Mouse (Mus musculus): ENCODE measurements around the gene Traf3ip3. TPM values are rescaled to one million over a fixed set of nuclear protein-coding genes. Genes with fewer than 3 reads are reported as not detected.

Traf3ip3 gene
- polyA plus RNA-seq (2012), result 0.22 TPM in 1 of 2 replicates, not detected in the other

- Histone ChIP-seq H3K9me3 (ENCODE audit: control insufficient read depth, low read length) (no peaks in the 10 kb centered on the region), H3K4me3 (replicated peaks) (no peak within 1 kb of the TSS), H3K4me1 (ENCODE audit: control insufficient read depth) (peaks cover 8% of the 10 kb centered on the region), H3K36me3 (ENCODE audit: control insufficient read depth) (no peaks in the 10 kb centered on the region), H3K27me3 (ENCODE audit: control insufficient read depth) (no peaks in the 10 kb centered on the region)
- TF ChIP-seq GATA1 (IDR thresholded peaks at IDR 0.05; ENCODE audit: low read length) (no peak), TAL1 (IDR thresholded peaks at IDR 0.05; ENCODE audit: low read length) (no peak)
Measured at GRCm38 (mm10) chr1:193201383-193201778, at the start of gene Traf3ip3. TSS of gene Traf3ip3 (minus strand) at chr1:193201703.

GRCm38 (mm10) chr1:193250026-193250425 lies 48.5 kb upstream of the Traf3ip3 start:
- TF ChIP-seq TAL1 (IDR thresholded peaks at IDR 0.05; ENCODE audit: low read length), result no peak
- TF ChIP-seq GATA1 (IDR thresholded peaks at IDR 0.05; ENCODE audit: low read length), result no peak
- Histone ChIP-seq H3K27me3 (ENCODE audit: control insufficient read depth) (no peaks in the 10 kb centered on the region), H3K4me1 (ENCODE audit: control insufficient read depth) (no peaks in the 10 kb centered on the region), H3K36me3 (ENCODE audit: control insufficient read depth) (no peaks in the 10 kb centered on the region), H3K9me3 (ENCODE audit: control insufficient read depth, low read length) (no peaks in the 10 kb centered on the region), H3K4me3 (replicated peaks) (no peak overlapping the region)

- Histone ChIP-seq H3K27me3 (ENCODE audit: control insufficient read depth) (no peaks in the 10 kb centered on the region), H3K4me1 (ENCODE audit: control insufficient read depth) (no peaks in the 10 kb centered on the region), H3K4me3 (replicated peaks) (no peak overlapping the region), H3K36me3 (ENCODE audit: control insufficient read depth) (no peaks in the 10 kb centered on the region), H3K9me3 (ENCODE audit: control insufficient read depth, low read length) (no peaks in the 10 kb centered on the region)
- TF ChIP-seq GATA1 (IDR thresholded peaks at IDR 0.05; ENCODE audit: low read length) (no peak), TAL1 (IDR thresholded peaks at IDR 0.05; ENCODE audit: low read length) (no peak)
Measured at GRCm38 (mm10) chr1:193244235-193244634, 42.7 kb upstream of the Traf3ip3 start.

GRCm38 (mm10) chr1:193243571-193244193 lies 42.2 kb upstream of the Traf3ip3 start:
- H3K36me3 ChIP-seq (ENCODE audit: control insufficient read depth), result no peaks in the 10 kb centered on the region
- H3K4me1 ChIP-seq (ENCODE audit: control insufficient read depth), result no peaks in the 10 kb centered on the region
- H3K9me3 ChIP-seq (ENCODE audit: control insufficient read depth, low read length), result no peaks in the 10 kb centered on the region
- TF ChIP-seq TAL1 (IDR thresholded peaks at IDR 0.05; ENCODE audit: low read length) (no peak), GATA1 (IDR thresholded peaks at IDR 0.05; ENCODE audit: low read length) (no peak)
- H3K27me3 ChIP-seq (ENCODE audit: control insufficient read depth), result no peaks in the 10 kb centered on the region
- H3K4me3 ChIP-seq (replicated peaks), result no peak overlapping the region

- no peaks in the 10 kb centered on the region for H3K36me3 ChIP-seq (ENCODE audit: control insufficient read depth)
- no peak overlapping the region for H3K4me3 ChIP-seq (replicated peaks)
- TF ChIP-seq TAL1 (IDR thresholded peaks at IDR 0.05; ENCODE audit: low read length) (no peak), GATA1 (IDR thresholded peaks at IDR 0.05; ENCODE audit: low read length) (no peak)
- no peaks in the 10 kb centered on the region for H3K4me1 ChIP-seq (ENCODE audit: control insufficient read depth)
- no peaks in the 10 kb centered on the region for H3K27me3 ChIP-seq (ENCODE audit: control insufficient read depth)
- H3K9me3 ChIP-seq (ENCODE audit: control insufficient read depth, low read length), result no peaks in the 10 kb centered on the region
Measured at GRCm38 (mm10) chr1:193242863-193243262, 41.4 kb upstream of the Traf3ip3 start.

GRCm38 (mm10) chr1:193242238-193242637 lies 40.7 kb upstream of the Traf3ip3 start:
- TF ChIP-seq TAL1 (IDR thresholded peaks at IDR 0.05; ENCODE audit: low read length) (no peak), GATA1 (IDR thresholded peaks at IDR 0.05; ENCODE audit: low read length) (no peak)
- H3K4me1 ChIP-seq (ENCODE audit: control insufficient read depth), result no peaks in the 10 kb centered on the region
- no peaks in the 10 kb centered on the region for H3K9me3 ChIP-seq (ENCODE audit: control insufficient read depth, low read length)
- H3K27me3 ChIP-seq (ENCODE audit: control insufficient read depth), result no peaks in the 10 kb centered on the region
- H3K4me3 ChIP-seq (replicated peaks), result no peak overlapping the region
- H3K36me3 ChIP-seq (ENCODE audit: control insufficient read depth), result no peaks in the 10 kb centered on the region

- Histone ChIP-seq H3K36me3 (ENCODE audit: control insufficient read depth) (no peaks in the 10 kb centered on the region), H3K4me3 (replicated peaks) (no peak overlapping the region), H3K9me3 (ENCODE audit: control insufficient read depth, low read length) (no peaks in the 10 kb centered on the region), H3K27me3 (ENCODE audit: control insufficient read depth) (no peaks in the 10 kb centered on the region), H3K4me1 (ENCODE audit: control insufficient read depth) (no peaks in the 10 kb centered on the region)
- no peak for TF ChIP-seq GATA1 (IDR thresholded peaks at IDR 0.05; ENCODE audit: low read length)
- TF ChIP-seq TAL1 (IDR thresholded peaks at IDR 0.05; ENCODE audit: low read length), result no peak
Measured at GRCm38 (mm10) chr1:193241436-193241835, 39.9 kb upstream of the Traf3ip3 start.

- H3K4me3 ChIP-seq (replicated peaks), result no peak overlapping the region
- H3K27me3 ChIP-seq (ENCODE audit: control insufficient read depth), result no peaks in the 10 kb centered on the region
- no peak for TF ChIP-seq TAL1 (IDR thresholded peaks at IDR 0.05; ENCODE audit: low read length)
- TF ChIP-seq GATA1 (IDR thresholded peaks at IDR 0.05; ENCODE audit: low read length), result no peak
- H3K4me1 ChIP-seq (ENCODE audit: control insufficient read depth), result no peaks in the 10 kb centered on the region
- H3K9me3 ChIP-seq (ENCODE audit: control insufficient read depth, low read length), result no peaks in the 10 kb centered on the region
- no peaks in the 10 kb centered on the region for H3K36me3 ChIP-seq (ENCODE audit: control insufficient read depth)
Measured at GRCm38 (mm10) chr1:193238426-193238825, 36.9 kb upstream of the Traf3ip3 start.

GRCm38 (mm10) chr1:193234930-193235329 lies 33.4 kb upstream of the Traf3ip3 start:
- Histone ChIP-seq H3K4me3 (replicated peaks) (no peak overlapping the region), H3K9me3 (ENCODE audit: control insufficient read depth, low read length) (no peaks in the 10 kb centered on the region), H3K4me1 (ENCODE audit: control insufficient read depth) (no peaks in the 10 kb centered on the region), H3K27me3 (ENCODE audit: control insufficient read depth) (no peaks in the 10 kb centered on the region), H3K36me3 (ENCODE audit: control insufficient read depth) (no peaks in the 10 kb centered on the region)
- no peak for TF ChIP-seq TAL1 (IDR thresholded peaks at IDR 0.05; ENCODE audit: low read length)
- no peak for TF ChIP-seq GATA1 (IDR thresholded peaks at IDR 0.05; ENCODE audit: low read length)

All from erythroblast, embryonic 14.5 days (primary cell).